Mouse (Mus musculus): Measurements from ENCODE around the gene Nme7. TPM values are rescaled to one million over a fixed set of nuclear protein-coding genes. Genes with fewer than 3 reads are reported as not detected.

Gene Nme7
- total and polyA plus RNA-seq, 2 experiments from 2014 or later = 17.6 to 25.8 TPM

DNA sequence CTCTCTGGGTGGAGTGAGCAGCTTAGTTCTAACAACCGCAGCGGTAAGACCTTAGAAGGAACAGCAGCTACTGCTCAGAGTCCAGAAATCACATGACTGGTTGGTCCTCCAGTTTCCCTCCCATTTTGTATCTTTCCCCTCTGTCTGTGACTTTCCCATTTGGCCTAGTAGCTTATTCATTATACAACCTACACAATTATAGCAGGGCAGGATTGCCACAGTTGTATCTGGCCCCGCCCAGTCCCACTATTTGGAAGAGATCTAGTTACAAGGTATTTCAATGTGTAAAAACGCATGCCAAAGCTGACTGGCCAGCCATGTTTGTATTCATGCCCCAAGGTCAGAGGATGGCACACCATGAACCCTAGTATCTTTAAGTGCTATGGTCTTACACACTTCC is 146.7 kb downstream of the Nme7 start:
- WGBS = 94% methylated on average over 4 of the region's 4 CpGs

DNA sequence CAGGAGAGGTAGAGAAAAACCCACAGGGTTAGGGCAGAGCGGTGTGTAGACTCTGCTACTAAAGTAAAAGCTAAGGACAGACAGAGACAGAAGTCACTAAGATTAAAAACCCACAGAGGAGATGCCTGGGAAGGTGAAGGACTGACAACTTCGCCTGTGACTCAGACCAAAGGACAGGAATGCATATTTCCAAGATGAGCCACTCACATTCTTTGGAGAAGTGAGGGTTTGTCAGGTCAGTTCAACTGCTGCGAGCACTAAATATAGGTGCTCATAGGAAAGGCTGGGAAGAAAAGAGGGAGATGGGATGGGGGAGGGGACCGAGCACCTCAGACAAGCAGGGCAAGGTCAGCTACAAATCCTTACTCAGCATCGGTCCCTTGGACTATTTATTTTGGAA is 147.4 kb downstream of the Nme7 start:
- H3K27me3 ChIP-seq (ENCODE audit: insufficient read depth, low read length) = no peaks in the 10 kb centered on the region
- no peaks in the 10 kb centered on the region for H3K4me1 ChIP-seq (ENCODE audit: insufficient read depth, low read length)
- DNase-seq (ENCODE audit: low spot score) = no peak
- 93% methylated on average over 5 of the region's 5 CpGs for WGBS
- peaks cover 46% of the 10 kb centered on the region for H3K36me3 ChIP-seq (ENCODE audit: insufficient read depth, low read length)
- H3K9ac ChIP-seq (replicated peaks; ENCODE audit: low read length, poor library complexity, severe bottlenecking) = no peak overlapping the region
- TF ChIP-seq CTCF (IDR thresholded peaks at IDR 0.05) = no peak
- H3K4me2 ChIP-seq (ENCODE audit: low read depth, low read length, poor library complexity, severe bottlenecking) = no peak overlapping the region
- H3K27ac ChIP-seq (ENCODE audit: low read depth, low read length) = no peak overlapping the region
- no peaks in the 10 kb centered on the region for H3K9me3 ChIP-seq (ENCODE audit: low read length)
- ATAC-seq (ENCODE audit: low FRiP score) = no peak
- no peak overlapping the region for H3K4me3 ChIP-seq (ENCODE audit: low read depth, low read length)

More for the DNA sequence above, 146.7 kb downstream of the Nme7 start:
- H3K9ac ChIP-seq (replicated peaks; ENCODE audit: low read length, poor library complexity, severe bottlenecking) = no peak overlapping the region
- H3K9me3 ChIP-seq (ENCODE audit: low read length) = no peaks in the 10 kb centered on the region
- no peak for TF ChIP-seq CTCF (IDR thresholded peaks at IDR 0.05)
- H3K4me2 ChIP-seq (ENCODE audit: low read depth, low read length, poor library complexity, severe bottlenecking) = no peak overlapping the region
- H3K36me3 ChIP-seq (ENCODE audit: insufficient read depth, low read length) = peaks cover 50% of the 10 kb centered on the region
- H3K27me3 ChIP-seq (ENCODE audit: insufficient read depth, low read length) = no peaks in the 10 kb centered on the region
- ATAC-seq (ENCODE audit: low FRiP score) (no peak), DNase-seq (ENCODE audit: low spot score) (no peak)
- no peak overlapping the region for H3K27ac ChIP-seq (ENCODE audit: low read depth, low read length)
- no peaks in the 10 kb centered on the region for H3K4me1 ChIP-seq (ENCODE audit: insufficient read depth, low read length)
- no peak overlapping the region for H3K4me3 ChIP-seq (ENCODE audit: low read depth, low read length)

DNA sequence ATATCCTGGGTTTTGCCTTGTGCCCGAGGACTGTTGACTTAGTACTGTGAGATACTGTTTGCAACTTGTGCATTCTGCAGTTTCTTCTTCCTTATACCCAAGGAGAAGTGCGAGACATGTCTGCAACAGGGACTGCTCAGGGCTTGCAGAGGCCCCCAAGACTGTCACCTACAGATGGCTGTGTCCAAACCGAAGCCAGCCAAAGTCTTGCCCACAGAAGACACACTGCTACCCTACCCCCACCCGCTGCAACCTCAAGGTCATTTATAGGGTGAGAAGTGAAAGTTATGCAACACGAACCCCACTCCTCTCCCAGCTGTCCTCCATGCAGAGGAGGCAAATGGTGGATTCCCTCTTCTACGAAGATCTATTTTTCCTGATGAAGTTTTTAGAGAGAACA is 148.7 kb downstream of the Nme7 start:
- Histone ChIP-seq H3K9me3 (ENCODE audit: low read length) (no peaks in the 10 kb centered on the region), H3K27ac (ENCODE audit: low read depth, low read length) (no peak overlapping the region), H3K4me2 (ENCODE audit: low read depth, low read length, poor library complexity, severe bottlenecking) (no peak overlapping the region), H3K9ac (replicated peaks; ENCODE audit: low read length, poor library complexity, severe bottlenecking) (no peak overlapping the region), H3K4me3 (ENCODE audit: low read depth, low read length) (no peak overlapping the region), H3K4me1 (ENCODE audit: insufficient read depth, low read length) (no peaks in the 10 kb centered on the region), H3K27me3 (ENCODE audit: insufficient read depth, low read length) (no peaks in the 10 kb centered on the region), H3K36me3 (ENCODE audit: insufficient read depth, low read length) (peaks cover 43% of the 10 kb centered on the region)
- ATAC-seq (ENCODE audit: low FRiP score) (no peak), DNase-seq (ENCODE audit: low spot score) (no peak)
- WGBS = 90% methylated on average over 6 of the region's 6 CpGs
- no peak for TF ChIP-seq CTCF (IDR thresholded peaks at IDR 0.05)

DNA sequence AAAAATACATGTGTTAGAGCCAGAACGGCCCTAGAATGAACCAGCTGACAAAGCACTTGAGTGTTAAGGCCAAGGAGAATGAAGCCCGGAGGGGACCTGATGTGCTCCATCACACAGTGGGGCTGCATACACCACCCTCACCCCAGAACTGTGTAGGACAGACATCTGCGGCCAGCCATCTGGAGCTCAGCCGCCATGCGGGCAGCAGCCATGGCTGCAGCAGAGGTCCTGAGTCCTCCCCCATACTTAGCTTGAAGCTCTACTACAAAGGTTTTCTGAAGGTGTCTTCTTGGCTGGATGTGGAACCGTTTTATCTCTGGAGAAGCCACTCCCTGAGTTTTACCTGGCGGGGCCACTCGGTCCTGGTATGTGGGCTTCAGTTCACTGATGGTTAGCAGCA is 149.2 kb downstream of the Nme7 start:
- no peaks in the 10 kb centered on the region for H3K27me3 ChIP-seq (ENCODE audit: insufficient read depth, low read length)
- H3K4me1 ChIP-seq (ENCODE audit: insufficient read depth, low read length) = no peaks in the 10 kb centered on the region
- 95% methylated on average over 8 of the region's 8 CpGs for WGBS
- ATAC-seq (ENCODE audit: low FRiP score) = no peak
- peaks cover 40% of the 10 kb centered on the region for H3K36me3 ChIP-seq (ENCODE audit: insufficient read depth, low read length)
- H3K9me3 ChIP-seq (ENCODE audit: low read length) = no peaks in the 10 kb centered on the region
- no peak for TF ChIP-seq CTCF (IDR thresholded peaks at IDR 0.05)
- no peak overlapping the region for H3K27ac ChIP-seq (ENCODE audit: low read depth, low read length)
- no peak overlapping the region for H3K4me3 ChIP-seq (ENCODE audit: low read depth, low read length)
- no peak for DNase-seq (ENCODE audit: low spot score)
- peak overlapping the region; percentile 66; the same call in 1 of the 2 replicates for H3K4me2 ChIP-seq (ENCODE audit: low read depth, low read length, poor library complexity, severe bottlenecking)
- H3K9ac ChIP-seq (replicated peaks; ENCODE audit: low read length, poor library complexity, severe bottlenecking) = no peak overlapping the region

DNA sequence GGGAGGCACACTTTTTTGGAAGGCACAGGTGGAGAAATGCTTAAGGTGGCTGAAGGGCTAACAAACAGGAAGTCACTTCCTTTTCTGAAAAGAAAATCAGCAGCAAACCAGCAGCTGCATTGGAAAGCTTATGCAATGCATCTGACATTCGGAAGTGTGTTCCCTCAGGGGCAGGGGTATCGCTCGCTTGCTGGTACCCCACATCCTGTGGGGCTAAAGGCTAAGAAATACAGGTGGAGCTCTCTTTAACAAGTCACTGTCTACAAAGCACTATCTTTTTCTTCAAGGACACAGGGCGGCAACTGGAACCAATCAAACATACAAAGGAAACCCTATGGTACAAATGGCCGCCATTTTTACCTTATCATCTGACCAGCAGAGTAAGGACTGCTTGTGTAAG is 149.8 kb downstream of the Nme7 start:
- Histone ChIP-seq H3K4me1 (ENCODE audit: insufficient read depth, low read length) (no peaks in the 10 kb centered on the region), H3K27ac (ENCODE audit: low read depth, low read length) (no peak overlapping the region), H3K9ac (replicated peaks; ENCODE audit: low read length, poor library complexity, severe bottlenecking) (no peak overlapping the region), H3K9me3 (ENCODE audit: low read length) (no peaks in the 10 kb centered on the region), H3K4me2 (ENCODE audit: low read depth, low read length, poor library complexity, severe bottlenecking) (peak overlapping the region; percentile 66; the same call in 1 of the 2 replicates), H3K4me3 (ENCODE audit: low read depth, low read length) (peak overlapping the region; percentile 83; the same call in 1 of the 2 replicates), H3K27me3 (ENCODE audit: insufficient read depth, low read length) (no peaks in the 10 kb centered on the region), H3K36me3 (ENCODE audit: insufficient read depth, low read length) (peaks cover 35% of the 10 kb centered on the region)
- ATAC-seq (ENCODE audit: low FRiP score) (no peak), DNase-seq (ENCODE audit: low spot score) (no peak)
- 74% methylated on average over 5 of the region's 5 CpGs for WGBS
- TF ChIP-seq CTCF (IDR thresholded peaks at IDR 0.05) = no peak

DNA sequence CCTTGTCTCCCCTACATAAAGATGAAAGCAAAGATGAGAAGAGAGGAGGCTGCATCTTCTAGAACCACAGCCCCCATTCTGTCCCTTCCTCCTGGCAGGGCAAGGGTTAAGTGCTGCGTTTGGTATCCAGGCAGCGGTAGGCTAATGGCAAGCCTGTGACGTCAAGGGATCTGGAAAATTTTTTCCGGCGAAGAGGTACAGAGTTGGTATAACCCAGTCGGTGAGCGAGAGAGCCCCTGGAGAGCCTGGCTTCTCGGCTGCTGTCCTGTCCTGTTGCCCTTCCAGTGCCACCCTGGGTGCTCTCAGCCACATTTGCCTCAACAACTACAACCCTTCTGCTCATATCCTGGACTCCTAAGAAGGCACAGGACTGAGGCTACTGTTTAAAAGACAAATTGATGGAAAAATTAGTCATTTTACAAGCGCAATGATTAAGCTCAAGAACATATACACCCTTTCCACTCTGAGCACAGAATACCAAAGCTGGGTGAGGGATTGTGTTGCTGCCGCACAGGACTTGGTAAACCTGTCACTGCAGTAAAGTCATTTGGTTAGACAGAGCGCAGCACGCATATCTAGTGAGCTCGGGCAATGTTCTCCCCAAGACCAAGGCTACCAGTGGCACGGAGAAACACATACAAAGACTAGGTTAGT is 151.0 kb downstream of the Nme7 start:
- no peak for TF ChIP-seq CTCF (IDR thresholded peaks at IDR 0.05)
- H3K36me3 ChIP-seq (ENCODE audit: insufficient read depth, low read length) = peaks cover 30% of the 10 kb centered on the region
- ATAC-seq (ENCODE audit: low FRiP score) (no peak), DNase-seq (ENCODE audit: low spot score) (peak; percentile 81)
- peak overlapping the region; percentile 83 for H3K4me3 ChIP-seq (ENCODE audit: low read depth, low read length)
- H3K4me2 ChIP-seq (ENCODE audit: low read depth, low read length, poor library complexity, severe bottlenecking) = peak overlapping the region; percentile 66
- peaks cover 7% of the 10 kb centered on the region; the same call in 1 of the 2 replicates for H3K4me1 ChIP-seq (ENCODE audit: insufficient read depth, low read length)
- WGBS = 22% methylated on average over 14 of the region's 14 CpGs
- no peaks in the 10 kb centered on the region for H3K27me3 ChIP-seq (ENCODE audit: insufficient read depth, low read length)
- no peaks in the 10 kb centered on the region for H3K9me3 ChIP-seq (ENCODE audit: low read length)
- H3K27ac ChIP-seq (ENCODE audit: low read depth, low read length) = peak overlapping the region; percentile 62
- H3K9ac ChIP-seq (replicated peaks; ENCODE audit: low read length, poor library complexity, severe bottlenecking) = peak overlapping the region; percentile 68

All from midbrain, postnatal 0 days (tissue).